Mouse (Mus musculus) naive thymus-derived CD4-positive, alpha-beta T cell, adult 5 months (primary cell): Measurements from ENCODE around the gene Ezh2. TPM values are rescaled to one million over a fixed set of nuclear protein-coding genes. Genes with fewer than 3 reads are reported as not detected.

Experiments used
- polyA plus RNA-seq: library from polyadenylated mRNA; unstranded; fragments of 100-300 nt; shearing (Covaris generic); gene quantifications from one replicate; pipeline ENCODE4 v1.2.1, GENCODE M21; 2017

Ezh2 gene
- polyA plus RNA-seq = 19.9 TPM

GRCm38 (mm10) chr6:47594926-47595623 lies at the start of gene Ezh2:
Gene Ezh2 (minus strand): TSS chr6:47595341.

Other genes starting within 250 kb of the Ezh2 start
- 112 TPM for gene Cul1, start 141.9 kb downstream of the Ezh2 start, polyA plus RNA-seq
- 65.1 TPM for gene Pdia4, start 218.1 kb upstream of the Ezh2 start, polyA plus RNA-seq
- gene Zfp786, start 235.5 kb upstream of the Ezh2 start, polyA plus RNA-seq = not detected
- gene Zfp398, start 240.3 kb upstream of the Ezh2 start, polyA plus RNA-seq = 21.3 TPM